Mouse (Mus musculus) CH12.LX (cell line): ENCODE measurements around the gene Gm1123.

Experiments used
- CHD1 ChIP-seq: IDR thresholded peaks from 2 replicates; pipeline ENCODE4 v1.6.1; 2012; ENCODE audit warnings: low read depth, low read length, improper control_type of control experiment, inconsistent platforms
- CTCF ChIP-seq, 2 experiments: IDR thresholded peaks in 1 of 2; conservative IDR thresholded peaks in 1 of 2; 2 replicates each; pipeline ENCODE4 v1.5.1; 2011 to 2012; ENCODE audit warnings: low read depth in 2 of 2, low read length in 2 of 2, improper control_type of control experiment in 1 of 2, inconsistent platforms in 1 of 2, mild to moderate bottlenecking in 1 of 2, moderate library complexity in 1 of 2
- E2F4 ChIP-seq: IDR thresholded peaks from 2 replicates; pipeline ENCODE4 v1.6.1; 2011; ENCODE audit warnings: low read depth, low read length, improper control_type of control experiment; ENCODE audit not compliant: insufficient replicate concordance
- EP300 ChIP-seq: IDR thresholded peaks from 2 replicates; pipeline ENCODE4 v1.6.1; 2011; ENCODE audit warnings: low read length, improper control_type of control experiment
- ETS1 ChIP-seq: conservative IDR thresholded peaks from 2 replicates; pipeline ENCODE4 v1.6.1; 2012; ENCODE audit warnings: low read depth, mild to moderate bottlenecking, inconsistent platforms, low read length, improper control_type of control experiment, moderate library complexity
- KAT2A ChIP-seq: IDR thresholded peaks from 2 replicates; pipeline ENCODE4 v1.6.1; 2012; ENCODE audit warnings: low read length, improper control_type of control experiment, inconsistent platforms; ENCODE audit not compliant: insufficient replicate concordance
- MAFK ChIP-seq: IDR thresholded peaks from 2 replicates; pipeline ENCODE4 v1.6.1; 2011; ENCODE audit warnings: low read length, improper control_type of control experiment; ENCODE audit not compliant: insufficient replicate concordance
- MEF2A ChIP-seq: IDR thresholded peaks from 2 replicates; pipeline ENCODE4 v1.6.1; 2014; ENCODE audit warnings: low read depth, mild to moderate bottlenecking, inconsistent platforms, low read length, improper control_type of control experiment, borderline replicate concordance
- POLR2A ChIP-seq: IDR thresholded peaks from 2 replicates; pipeline ENCODE4 v1.6.1; 2011; ENCODE audit warnings: low read depth, mild to moderate bottlenecking, improper control_type of control experiment, low read length
- POLR2AphosphoS2 ChIP-seq: IDR thresholded peaks from 2 replicates; pipeline ENCODE4 v1.6.1; 2011; ENCODE audit warnings: low read depth, low read length, improper control_type of control experiment
- TCF12 ChIP-seq: IDR thresholded peaks from 2 replicates; pipeline ENCODE4 v1.6.1; 2014; ENCODE audit warnings: low read depth, mild to moderate bottlenecking, inconsistent platforms, low read length, improper control_type of control experiment
- ZNF384 ChIP-seq: IDR thresholded peaks from 2 replicates; pipeline ENCODE4 v1.6.1; 2012; ENCODE audit warnings: low read depth, low read length, improper control_type of control experiment, inconsistent platforms

- TF ChIP-seq CTCF (conservative IDR thresholded peaks at IDR 0.05 in 1 of 2, IDR thresholded peaks at IDR 0.05 in 1 of 2; ENCODE audit: low read depth in 2 of 2, low read length in 2 of 2) (no peak), POLR2A (no peak), ETS1 (no peak), EP300 (no peak), POLR2AphosphoS2 (no peak), TCF12 (no peak), MEF2A (no peak), CHD1 (no peak), MAFK (no peak), E2F4 (no peak), KAT2A (no peak), ZNF384 (no peak)
Observed at GRCm38 (mm10) chr9:98973101-98973521, 62.4 kb downstream of the Gm1123 start.
